Mouse (Mus musculus) spleen, postnatal 10 days (tissue): ENCODE results near the gene Ier3.
A peak's percentile ranks its signal among the peaks of the same experiment; 100 is the strongest.

ENCODE experiments used
- DNase-seq, 2 experiments: peaks; one replicate each; pipeline ENCODE4 v3.0.0; 2021 to 2022; ENCODE audit warnings: low spot score in 2 of 2

The Ier3 gene

DNA sequence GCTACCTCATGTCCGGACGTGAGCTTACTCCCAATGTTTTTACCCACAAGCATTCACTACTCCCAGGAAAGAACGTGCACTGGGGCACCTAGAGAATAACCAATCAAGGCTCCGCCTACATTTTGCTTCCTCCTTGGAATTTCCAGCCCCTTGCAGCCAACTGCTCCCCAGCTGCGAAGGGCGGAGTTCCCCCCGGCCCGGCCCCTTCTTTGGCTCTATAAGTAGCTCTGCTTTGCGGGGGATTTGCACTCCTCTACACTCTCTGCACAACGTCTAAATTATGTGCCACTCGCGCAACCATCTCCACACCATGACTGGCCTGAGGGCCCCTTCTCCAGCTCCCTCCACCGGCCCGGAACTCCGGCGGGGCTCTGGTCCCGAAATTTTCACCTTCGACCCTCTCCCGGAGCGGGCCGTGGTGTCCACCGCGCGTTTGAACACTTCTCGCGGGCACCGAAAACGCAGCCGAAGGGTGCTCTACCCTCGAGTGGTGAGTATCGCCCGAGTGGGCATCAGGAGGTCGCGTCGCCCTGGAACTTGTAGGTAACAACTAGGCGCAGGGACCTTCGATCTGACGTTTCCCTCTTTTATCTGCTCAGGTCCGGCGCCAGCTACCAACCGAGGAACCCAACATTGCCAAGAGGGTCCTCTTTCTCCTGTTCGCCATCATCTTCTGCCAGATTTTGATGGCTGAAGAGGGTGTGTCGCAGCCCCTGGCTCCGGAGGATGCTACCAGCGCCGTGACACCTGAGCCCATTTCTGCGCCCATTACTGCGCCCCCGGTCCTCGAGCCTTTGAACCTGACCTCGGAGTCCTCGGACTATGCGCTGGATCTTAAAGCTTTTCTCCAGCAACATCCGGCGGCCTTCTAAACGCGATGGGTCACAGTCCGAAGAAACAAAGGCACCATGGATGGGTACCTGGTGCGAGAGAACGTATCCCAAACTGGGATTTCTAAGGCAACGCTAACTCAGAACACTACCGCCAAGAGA is at the start of gene Ier3:
TSS of gene Ier3 (plus strand) at position 246 of the 992 bp plus-strand sequence.
- peak; percentile 67 to 71 for DNase-seq

DNA sequence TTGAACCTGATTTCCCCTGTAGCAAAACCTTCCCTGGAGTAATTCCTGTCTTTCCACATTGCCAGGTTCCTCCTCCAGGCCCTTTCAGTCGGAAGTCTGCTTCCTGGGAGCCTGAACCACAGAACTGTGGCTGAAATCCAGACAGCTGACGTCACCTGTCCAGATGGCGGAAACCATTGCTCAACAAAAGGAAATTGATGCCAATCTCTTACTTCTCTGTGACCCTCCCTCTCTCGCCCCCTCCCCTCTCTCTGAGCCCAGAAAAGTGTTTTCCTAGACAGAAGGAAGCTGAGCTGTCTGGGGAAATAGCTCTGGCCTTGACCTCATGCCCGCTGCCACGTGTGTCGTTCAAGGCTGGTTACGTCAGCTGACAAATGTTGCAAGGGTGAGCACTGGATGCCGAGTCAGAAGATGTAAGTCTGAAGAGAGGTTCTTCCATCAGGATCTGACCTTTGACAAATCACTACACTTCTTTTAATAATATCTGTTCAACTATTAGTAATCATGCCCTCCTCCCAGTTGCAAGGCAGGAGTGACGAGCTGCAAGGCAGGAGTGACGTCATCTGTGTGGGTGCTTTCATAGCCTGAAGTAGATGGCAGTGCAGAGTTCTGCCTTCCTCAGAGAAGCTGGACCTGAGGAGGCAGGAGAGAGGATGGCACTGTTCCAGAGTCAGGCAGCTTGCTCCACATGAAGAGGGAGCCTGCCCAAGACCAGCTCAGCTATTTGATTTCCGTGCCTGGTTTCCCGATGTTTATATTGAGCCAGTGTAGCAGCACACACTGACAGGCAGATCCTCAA is 44.5 kb upstream of the Ier3 start:
- peak in 1 of 2 experiments; percentile 21 for DNase-seq

DNA sequence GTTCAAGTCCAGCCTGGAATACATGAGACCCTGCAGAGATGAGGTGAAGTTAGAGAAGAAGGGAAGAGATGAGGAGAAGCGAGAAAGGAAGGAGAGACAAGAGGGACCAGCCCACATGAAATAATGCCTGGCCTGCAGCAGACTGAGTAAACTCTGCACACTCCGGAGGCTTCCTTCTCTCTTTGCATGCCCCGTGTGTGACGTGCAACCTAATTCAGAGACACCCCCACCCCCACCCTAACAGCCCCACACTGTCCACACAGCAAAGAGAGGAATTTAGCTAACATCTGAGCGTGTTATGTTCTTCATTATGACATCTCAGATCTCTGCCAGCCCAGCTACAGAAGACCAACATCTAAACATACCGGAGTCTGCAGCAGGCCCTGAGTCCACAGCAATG is 42.5 kb upstream of the Ier3 start:
- no peak for DNase-seq

DNA sequence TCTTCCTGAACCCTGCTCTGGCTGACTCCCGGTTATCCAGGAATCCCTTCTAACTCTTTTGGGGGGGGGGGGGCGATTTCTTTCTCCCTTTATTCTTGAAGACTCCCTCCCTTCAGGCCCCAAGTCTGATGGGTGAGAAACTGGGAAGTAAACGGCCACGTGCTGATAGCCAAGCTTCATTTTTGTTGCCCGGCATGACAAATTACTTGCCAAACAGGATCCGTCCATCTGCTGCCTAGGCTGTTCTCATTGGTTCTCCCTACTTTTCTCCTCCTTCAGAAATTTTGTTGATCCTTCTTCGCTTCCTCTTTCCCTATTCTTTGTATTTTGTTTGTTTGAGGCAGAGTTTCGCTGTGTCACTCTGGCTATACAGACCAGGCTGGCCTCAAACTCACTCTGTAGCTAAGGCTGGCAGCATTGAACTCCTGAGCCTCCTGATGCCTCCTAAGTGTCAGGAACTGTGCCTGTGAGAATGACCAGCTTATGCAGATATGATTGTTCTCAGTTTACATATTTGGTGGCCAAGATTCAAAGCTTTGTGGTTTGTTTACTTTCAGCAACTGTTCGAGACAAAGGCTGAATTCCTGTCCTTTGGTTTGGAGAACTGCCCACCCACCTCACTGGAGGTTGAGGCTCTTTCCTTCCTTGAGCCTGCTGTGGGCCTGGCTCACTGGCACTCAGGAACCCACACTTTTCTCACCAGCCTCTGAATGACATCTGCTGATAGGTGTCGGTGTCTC is 41.8 kb upstream of the Ier3 start:
- DNase-seq: no peak

DNA sequence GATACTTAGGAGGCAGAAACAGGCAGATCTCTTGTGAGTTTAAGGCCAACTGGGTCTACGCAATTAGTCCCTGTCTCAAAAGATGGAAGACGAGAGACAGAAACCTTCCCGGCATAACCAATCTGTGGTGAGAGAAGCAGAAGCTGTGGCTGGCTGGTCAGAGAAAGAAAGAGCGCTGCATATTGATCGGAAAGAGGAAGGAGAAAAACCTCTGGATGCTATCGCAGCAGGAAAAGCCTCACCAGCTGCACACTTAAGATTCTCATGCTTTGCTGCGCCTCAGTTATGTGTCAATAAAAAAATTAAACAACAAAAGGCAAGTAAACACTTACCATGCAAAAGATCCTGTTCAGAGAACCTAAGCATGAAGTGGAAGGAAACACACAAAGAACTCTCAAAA is 41.1 kb upstream of the Ier3 start:
- DNase-seq: no peak

DNA sequence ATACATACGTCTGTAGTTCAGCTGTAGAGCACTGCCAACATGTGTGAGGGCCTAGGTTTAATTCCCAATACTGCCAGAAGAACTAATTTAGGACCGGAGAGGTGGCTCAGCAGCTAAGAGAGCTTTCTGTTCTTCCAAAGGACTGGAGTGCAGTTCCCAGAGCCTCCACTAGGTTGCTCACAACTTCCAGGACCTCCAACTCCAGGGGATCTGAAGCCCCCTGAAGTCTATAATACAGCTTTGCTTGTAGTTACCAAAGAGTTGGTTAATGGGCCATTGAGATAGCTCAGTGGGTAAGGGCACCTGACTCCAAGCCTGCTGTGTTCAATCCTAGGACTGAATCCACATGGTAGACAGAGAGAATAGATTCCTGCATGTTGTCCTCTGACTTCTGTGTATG is 39.1 kb upstream of the Ier3 start:
- DNase-seq: peak; percentile 35 to 62

DNA sequence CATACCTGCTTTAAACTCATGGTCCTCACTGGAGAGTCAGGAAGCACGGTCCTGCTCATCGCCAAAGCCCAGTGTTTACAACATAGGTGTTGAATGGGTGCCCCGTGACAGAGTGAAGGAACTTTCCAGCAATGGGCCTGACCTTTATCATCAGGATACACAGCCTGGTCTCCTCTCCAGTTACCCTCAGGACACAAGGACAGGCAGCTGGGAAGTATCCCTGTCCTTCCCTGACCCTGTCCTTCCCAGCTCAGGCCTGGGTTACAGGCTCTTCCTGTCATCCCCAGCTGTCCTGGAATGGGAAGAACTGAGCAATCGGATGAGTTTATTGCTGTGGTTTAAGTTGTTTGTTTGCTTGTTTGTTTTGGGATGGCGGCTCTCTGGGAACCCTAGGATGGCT is 38.6 kb upstream of the Ier3 start:
- DNase-seq: no peak

DNA sequence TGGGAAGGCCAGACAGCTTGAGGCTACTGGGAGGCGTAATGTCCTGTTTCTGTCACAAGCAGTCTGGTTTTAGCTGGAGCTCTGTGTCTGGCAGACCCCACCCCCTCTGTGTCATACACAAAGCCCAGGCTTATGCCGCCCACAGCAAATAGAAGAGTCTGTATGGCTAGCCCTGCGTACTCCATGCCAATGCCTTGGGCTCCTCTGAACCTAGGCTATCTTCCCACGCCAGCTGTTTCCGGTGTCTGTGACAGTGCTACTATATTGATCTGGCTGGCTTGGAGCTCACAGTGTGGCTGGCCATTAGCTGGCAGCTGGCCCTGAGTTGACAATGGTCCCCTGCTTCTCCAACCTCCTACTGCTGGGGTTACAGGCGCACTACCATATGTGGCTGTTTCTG is 37.5 kb upstream of the Ier3 start:
- DNase-seq: peak in 1 of 2 experiments; percentile 55

DNA sequence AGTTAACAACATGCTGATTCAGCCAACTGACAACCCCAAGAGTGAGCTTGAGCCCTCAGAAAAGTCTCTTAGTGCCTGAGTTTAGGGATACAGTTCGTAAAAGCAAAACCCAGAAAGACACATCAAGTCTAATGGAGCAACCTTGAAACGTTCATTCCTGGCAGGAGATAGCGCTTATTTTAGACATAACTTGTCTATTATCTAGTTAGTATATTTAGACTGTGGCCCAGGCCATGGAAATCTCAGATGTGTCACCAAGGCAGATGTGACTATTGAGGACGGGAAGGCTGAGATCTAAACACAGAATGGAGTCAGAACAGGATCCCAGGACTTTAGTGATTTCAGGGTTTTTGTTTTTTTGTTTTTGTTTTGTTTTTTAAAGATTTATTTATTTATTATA is 36.3 kb upstream of the Ier3 start:
- DNase-seq: no peak

DNA sequence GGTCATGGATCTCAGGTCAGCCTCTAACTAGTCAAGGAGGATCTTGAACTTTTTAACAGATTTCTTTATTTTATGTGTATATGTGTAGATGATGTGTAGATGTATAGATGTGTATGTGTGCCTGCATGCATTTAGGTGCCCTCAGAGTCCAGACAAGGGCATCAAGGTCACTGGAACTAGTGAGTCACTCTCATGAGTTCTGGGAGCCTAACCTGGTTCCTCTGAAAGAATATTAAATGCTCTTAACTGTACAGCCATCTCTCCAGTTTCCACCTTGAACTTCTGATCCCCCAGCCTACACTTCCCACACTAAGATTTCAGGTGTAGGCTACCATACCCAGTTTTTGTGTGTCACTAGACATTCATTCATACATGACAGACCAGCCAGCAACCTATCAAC is 34.0 kb upstream of the Ier3 start:
- no peak for DNase-seq

DNA sequence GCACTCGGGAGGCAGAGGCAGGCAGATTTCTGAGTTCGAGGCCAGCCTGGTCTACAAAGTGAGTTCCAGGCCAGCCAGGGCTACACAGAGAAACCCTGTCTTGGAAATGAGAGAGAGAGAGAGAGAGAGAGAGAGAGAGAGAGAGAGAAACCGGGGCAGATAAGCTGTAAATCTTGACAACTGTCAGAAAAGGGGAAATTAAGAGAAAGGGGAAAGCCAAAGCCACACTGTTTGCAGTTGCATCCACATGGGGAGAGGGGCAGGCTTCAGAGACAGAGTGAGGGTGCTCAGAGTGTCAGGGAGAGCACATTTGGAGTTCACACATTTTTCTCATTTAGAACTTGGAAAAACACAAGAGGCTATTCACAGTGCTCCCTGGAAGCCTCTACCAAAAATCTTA is 33.5 kb upstream of the Ier3 start:
- no peak for DNase-seq

DNA sequence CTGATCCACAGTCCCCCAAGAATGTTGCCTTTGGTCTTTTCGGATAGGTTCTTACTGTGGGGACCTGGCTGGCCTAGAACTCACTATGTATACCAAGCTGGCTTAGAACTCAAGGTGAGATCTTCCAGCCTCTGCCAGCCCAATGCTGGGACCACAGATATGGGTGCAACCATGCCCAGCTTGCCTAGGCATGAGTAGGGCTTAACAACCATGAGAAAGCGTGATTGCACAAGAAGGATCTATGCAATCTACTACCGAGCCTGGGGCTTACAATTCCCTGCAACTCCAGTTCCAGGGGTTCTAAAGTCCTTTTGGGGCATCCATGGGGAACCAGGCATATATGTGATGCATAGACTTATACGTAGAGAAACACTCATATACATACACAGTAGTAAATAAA is 30.6 kb upstream of the Ier3 start:
- DNase-seq: no peak

DNA sequence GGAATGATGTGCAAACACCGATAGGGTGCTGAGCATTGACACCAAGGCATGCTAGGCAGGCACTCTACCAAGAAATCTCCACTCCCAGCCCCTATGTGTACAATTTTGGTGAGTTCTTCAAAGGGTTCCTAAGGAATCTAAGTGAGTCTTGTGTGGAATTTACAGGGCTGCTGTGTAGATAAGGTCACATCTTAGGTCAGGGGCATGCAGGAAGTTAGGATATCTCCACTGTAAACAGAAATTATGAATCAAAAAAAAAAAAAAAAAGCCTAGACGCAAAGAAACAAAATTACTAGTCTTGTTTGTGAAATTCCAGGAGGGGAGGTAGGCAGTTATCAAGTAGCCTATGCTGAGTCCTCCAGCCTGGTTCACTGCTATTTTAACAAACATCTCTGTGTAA is 28.6 kb upstream of the Ier3 start:
- no peak for DNase-seq

DNA sequence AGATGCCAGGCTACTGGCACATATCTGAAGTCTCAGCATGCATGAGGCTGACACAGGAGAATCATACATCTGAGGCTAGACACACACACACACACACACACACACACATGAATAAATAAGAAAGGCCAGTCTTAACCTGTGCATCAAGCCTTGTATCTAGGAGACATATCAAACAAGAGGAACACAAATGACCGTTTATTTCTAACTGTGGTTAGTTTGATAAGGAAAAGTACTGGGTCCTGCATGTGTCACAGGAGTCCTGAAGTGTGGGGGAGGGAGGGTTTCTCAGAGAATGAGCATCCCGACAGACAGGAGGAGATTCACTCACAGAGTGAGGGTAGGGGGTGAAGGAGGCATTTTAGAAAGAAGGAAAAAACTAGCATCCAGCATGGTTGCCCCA is 26.4 kb upstream of the Ier3 start:
- DNase-seq: no peak

DNA sequence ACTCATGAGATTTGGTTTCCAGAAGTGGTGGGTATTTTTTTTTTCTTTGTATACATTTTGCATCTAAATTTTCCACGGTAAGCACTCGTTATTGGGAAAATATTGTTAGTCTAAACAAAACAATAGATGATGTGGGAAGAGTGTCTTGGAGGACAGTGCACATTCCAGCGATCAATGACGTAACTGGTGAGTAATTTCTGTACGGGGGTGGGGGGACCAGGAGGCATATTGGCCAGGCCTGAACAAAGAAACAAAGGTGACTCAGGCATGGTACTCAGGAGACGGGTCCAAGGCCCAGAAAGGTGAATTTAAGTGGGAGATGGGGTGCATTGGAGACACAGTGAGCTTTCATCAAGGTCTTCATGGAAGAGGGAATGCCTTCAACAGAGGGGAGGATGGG is 25.8 kb upstream of the Ier3 start:
- no peak for DNase-seq

DNA sequence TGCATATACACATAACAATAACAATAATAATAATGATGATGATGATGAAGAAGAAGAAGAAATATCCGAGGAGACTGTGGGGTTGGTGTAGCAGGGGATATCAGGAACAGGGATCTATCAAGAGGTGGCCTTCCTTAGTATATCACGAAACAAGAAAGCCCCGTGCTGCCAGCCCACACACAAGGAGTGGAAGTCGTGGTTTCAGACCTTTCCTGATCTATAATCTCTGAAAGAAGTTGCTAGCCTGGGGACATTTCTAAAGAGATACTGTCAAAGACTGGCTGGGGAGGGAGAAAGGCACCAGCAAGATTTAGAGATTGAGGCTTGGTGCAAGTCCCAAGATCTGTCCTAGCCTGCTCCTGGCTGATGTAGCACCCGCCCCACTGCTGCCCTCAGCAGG is 24.6 kb upstream of the Ier3 start:
- no peak for DNase-seq

DNA sequence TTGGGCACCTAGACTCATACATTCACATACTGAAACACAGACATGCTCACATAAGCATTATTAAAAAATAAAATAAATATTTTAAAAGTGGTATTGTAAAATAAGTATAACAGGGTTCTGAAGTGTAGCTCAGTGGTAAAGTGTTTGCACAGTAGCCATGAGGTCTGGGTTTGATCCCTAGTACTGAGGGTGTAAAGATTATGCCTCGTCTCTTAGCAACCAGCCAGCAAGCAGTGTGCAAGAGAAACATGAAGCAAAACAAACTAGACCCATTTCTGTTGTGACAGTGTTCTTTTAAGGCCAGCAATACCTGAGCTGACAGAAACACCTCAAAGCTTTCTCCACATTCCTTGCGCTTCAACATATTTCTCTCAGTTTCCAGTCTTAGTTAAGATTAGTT is 20.6 kb upstream of the Ier3 start:
- no peak for DNase-seq

DNA sequence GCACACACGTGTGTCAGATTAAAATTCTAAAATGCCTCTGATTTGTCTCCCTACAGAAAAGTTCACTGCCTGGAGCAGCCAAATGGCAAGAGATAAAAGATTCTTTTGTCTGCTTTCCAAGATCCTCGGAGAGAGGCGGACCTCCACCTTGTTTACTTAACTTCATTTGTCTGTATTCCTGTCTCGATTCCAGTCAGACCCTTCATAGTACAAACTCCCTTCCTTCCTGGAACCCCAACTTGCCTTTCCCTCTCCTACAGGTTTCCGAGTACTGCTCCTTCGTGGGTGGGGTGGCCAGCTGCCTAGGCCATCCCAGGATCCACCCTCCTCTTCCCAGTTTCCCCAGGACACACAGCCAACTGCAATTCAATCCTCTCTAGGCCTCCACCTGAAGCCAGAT is 18.5 kb upstream of the Ier3 start:
- no peak for DNase-seq

DNA sequence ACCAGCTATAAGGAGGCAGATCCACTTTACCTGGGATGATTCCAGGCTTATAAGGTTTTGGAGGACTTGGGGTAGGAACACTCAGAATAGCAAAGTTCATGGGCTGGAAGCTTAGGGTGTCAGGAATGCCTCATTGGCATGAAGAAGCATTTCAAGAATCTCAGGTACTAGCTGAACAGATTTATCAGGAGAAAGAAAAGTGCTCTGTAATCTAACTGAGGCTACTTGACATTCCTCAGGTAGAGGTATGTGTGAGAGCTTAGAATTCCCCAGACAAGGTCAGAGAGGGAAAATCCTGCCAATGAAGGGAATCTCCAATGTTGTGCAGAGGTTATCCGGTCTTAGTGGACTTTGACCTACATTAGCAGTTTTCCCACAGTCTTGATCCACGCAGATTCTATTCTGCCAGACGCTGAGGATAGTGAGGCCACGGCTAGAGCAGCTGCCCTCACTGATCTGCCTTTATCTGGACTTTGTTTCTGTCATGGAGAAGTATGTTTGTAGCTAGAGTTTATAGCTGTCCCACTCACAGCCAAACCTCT is 17.6 kb upstream of the Ier3 start:
- no peak for DNase-seq

DNA sequence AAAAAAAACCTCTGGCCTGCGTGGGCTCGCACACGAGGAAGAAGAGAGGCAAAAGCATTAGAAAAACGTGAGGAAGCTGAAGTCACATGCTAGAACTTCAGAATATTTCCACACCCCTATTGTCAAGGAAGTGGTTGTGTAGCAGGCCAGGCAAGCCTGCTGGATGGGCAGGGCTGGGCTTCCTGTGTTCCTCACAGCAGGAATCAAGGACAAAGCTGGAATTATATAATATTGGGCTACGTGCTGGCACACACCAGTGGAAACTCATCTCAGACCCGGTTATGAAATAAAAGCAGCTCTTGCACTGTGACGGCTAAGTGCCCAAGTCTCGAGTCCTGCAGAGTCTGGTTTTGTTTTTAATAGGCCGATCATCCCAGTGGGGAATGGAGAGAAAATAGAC is 13.4 kb upstream of the Ier3 start:
- no peak for DNase-seq

DNA sequence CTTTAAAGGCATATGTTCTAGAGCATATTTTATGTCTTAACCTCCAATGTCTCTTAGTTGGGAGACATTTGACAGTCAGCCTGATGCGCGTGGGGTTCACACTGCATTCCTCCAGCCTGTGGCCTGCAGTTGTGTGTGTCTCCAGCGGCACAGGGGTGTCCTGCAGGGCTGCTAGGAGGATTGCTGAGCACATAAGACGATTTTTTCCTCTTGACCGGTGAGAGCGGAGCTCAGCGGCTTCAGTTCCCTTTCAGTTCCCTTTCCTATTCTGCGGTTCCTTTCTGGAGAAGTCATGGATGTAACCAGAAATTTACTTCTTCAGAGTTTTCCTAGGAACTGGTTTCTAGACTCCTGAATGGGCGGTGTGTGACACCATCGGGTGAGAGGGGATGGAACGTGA is 12.1 kb upstream of the Ier3 start:
- DNase-seq: no peak
